ENCODE assay signal across 22 mouse cellular contexts in genomic region chr9:110322972-110323371, GRCm38 (mm10).
"Had no signal": no experiment of that assay in that cellular context is flagged by ENCODE, and none has a peak within 500 bp of the region (broad histone marks: within the 10 kb centered on the region; RNA-seq: fewer than 3 reads in every experiment).

No protein-coding gene starts in this region.

- H3K4me1 ChIP-seq: heart, embryonic 10.5 days; heart, embryonic 12.5 days; hindbrain, embryonic 13.5 days; hindbrain, embryonic 15.5 days; kidney, embryonic 15.5 days; limb, embryonic 13.5 days; limb, embryonic 15.5 days had no signal

- DNase-seq: gastrocnemius, postnatal 14 days; gastrocnemius, postnatal 36 days; heart, adult 18-20 months; heart, postnatal 10 days; kidney, adult 11 months; kidney, adult 2 months; kidney, adult 9 months; kidney, postnatal 14 days; kidney, postnatal 36 days; layer of hippocampus, adult 9-11 months had no signal

- H3K9me3 ChIP-seq: heart, embryonic 10.5 days; heart, embryonic 12.5 days; hindbrain, embryonic 13.5 days; hindbrain, embryonic 15.5 days; kidney, embryonic 15.5 days; limb, embryonic 13.5 days; limb, embryonic 15.5 days; liver, embryonic 12.5 days had no signal

- H3K27ac ChIP-seq: heart, embryonic 10.5 days; hindbrain, embryonic 13.5 days; hindbrain, embryonic 15.5 days; hindbrain, postnatal 0 days; kidney, embryonic 15.5 days; kidney, postnatal 0 days; left cerebral cortex, adult 2 months; limb, embryonic 13.5 days; limb, embryonic 15.5 days; liver, embryonic 12.5 days; liver, embryonic 14.5 days had no signal

- H3K27me3 ChIP-seq: heart, embryonic 12.5 days; hindbrain, embryonic 13.5 days; hindbrain, embryonic 15.5 days; kidney, embryonic 15.5 days; limb, embryonic 13.5 days; limb, embryonic 15.5 days; liver, embryonic 12.5 days had no signal

- H3K4me3 ChIP-seq: heart, embryonic 10.5 days; heart, embryonic 12.5 days; hindbrain, embryonic 13.5 days; hindbrain, embryonic 15.5 days; kidney, embryonic 15.5 days; left cerebral cortex, adult 2 months; limb, embryonic 13.5 days; limb, embryonic 15.5 days; liver, embryonic 12.5 days had no signal

- H3K9ac ChIP-seq: heart, embryonic 12.5 days; hindbrain, embryonic 13.5 days; hindbrain, embryonic 15.5 days; kidney, embryonic 15.5 days; limb, embryonic 13.5 days; limb, embryonic 15.5 days; liver, embryonic 12.5 days; liver, embryonic 14.5 days had no signal
